Mouse (Mus musculus): Measurements from ENCODE around the gene Grm1. TPM values are rescaled to one million over a fixed set of nuclear protein-coding genes. Genes with fewer than 3 reads are reported as not detected.

Gene Grm1
- polyA plus RNA-seq, 1 experiment from 2014 or later = 0.08 TPM

GRCm38 (mm10) chr10:10944003-10944402 is 138.2 kb downstream of the Grm1 start:
- Histone ChIP-seq H3K4me1 (no peaks in the 10 kb centered on the region), H3K36me3 (no peaks in the 10 kb centered on the region), H3K9me3 (no peaks in the 10 kb centered on the region), H3K4me3 (no peak overlapping the region), H3K27ac (no peak overlapping the region), H3K27me3 (ENCODE audit: insufficient read depth, poor library complexity, severe bottlenecking) (no peaks in the 10 kb centered on the region)
- no peak for DNase-seq (ENCODE audit: low spot score)
- WGBS = 76% methylated on average over 2 of the region's 2 CpGs

DNA sequence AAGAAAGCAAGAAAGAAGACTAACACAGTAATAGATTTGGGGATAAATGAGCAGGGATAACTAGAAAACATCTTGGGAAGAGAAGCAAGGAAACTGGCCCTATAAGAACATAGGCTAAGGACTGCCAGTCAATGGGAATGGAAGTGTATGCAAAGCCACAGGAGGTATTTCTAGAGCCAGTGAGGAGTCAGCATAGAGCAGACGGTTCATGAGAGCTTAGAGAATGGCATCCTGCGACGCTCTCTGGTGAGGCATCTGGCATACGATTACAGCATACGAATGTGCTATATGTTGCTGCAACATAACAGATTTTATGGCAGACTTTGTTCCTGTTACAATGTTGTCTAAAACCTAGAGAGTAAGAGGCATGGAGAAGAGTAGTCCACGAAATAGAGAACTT is 139.9 kb downstream of the Grm1 start:
- no peak overlapping the region for H3K4me3 ChIP-seq
- no peak overlapping the region for H3K27ac ChIP-seq
- H3K4me1 ChIP-seq = 0 out of 2 replicates have a peak, but pooled peaks cover 5% of the 10 kb centered on the region
- no peaks in the 10 kb centered on the region for H3K36me3 ChIP-seq
- H3K27me3 ChIP-seq (ENCODE audit: insufficient read depth, poor library complexity, severe bottlenecking) = no peaks in the 10 kb centered on the region
- DNase-seq (ENCODE audit: low spot score) = no peak
- no peaks in the 10 kb centered on the region for H3K9me3 ChIP-seq
- 77% methylated on average over 6 of the region's 6 CpGs for WGBS

GRCm38 (mm10) chr10:10935806-10936205 is 146.3 kb downstream of the Grm1 start:
- DNase-seq (ENCODE audit: low spot score) = no peak
- 62% methylated on average over 3 of the region's 3 CpGs for WGBS
- Histone ChIP-seq H3K27ac (no peak overlapping the region), H3K4me1 (0 out of 2 replicates have a peak, but pooled peaks cover 5% of the 10 kb centered on the region), H3K9me3 (no peaks in the 10 kb centered on the region), H3K4me3 (no peak overlapping the region), H3K36me3 (no peaks in the 10 kb centered on the region), H3K27me3 (ENCODE audit: insufficient read depth, poor library complexity, severe bottlenecking) (no peaks in the 10 kb centered on the region)

DNA sequence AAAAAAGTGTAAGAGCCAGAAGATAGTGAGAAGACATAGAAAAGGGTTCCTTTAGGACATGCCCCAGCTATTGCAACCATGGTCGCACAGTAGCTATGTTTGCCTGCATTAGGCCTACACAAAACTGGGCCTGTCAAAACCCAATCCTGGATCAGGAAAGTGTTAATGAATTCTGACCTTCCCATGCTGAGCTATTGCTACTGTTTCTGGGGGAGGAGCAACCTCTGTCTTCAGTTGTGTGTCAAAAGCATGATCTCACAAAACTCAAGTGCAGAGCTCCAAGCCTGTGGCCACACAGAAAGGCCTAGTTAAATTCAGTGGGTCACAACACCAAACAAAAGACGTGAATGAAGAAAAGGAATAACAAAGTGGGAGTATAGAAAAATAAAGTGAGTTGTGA is 152.5 kb downstream of the Grm1 start:
- Histone ChIP-seq H3K36me3 (no peaks in the 10 kb centered on the region), H3K27me3 (ENCODE audit: insufficient read depth, poor library complexity, severe bottlenecking) (no peaks in the 10 kb centered on the region), H3K27ac (no peak overlapping the region), H3K4me3 (no peak overlapping the region), H3K9me3 (no peaks in the 10 kb centered on the region), H3K4me1 (no peaks in the 10 kb centered on the region)
- no peak for DNase-seq (ENCODE audit: low spot score)
- 76% methylated on average over 2 of the region's 2 CpGs for WGBS

- Histone ChIP-seq H3K4me1 (no peaks in the 10 kb centered on the region), H3K9me3 (no peaks in the 10 kb centered on the region), H3K4me3 (no peak overlapping the region), H3K27me3 (ENCODE audit: insufficient read depth, poor library complexity, severe bottlenecking) (no peaks in the 10 kb centered on the region), H3K27ac (no peak overlapping the region), H3K36me3 (no peaks in the 10 kb centered on the region)
- no peak for DNase-seq (ENCODE audit: low spot score)
- 87% methylated on average over 5 of the region's 5 CpGs for WGBS
These were observed 153.3 kb downstream of the Grm1 start for GRCm38 (mm10) chr10:10928798-10929366.

GRCm38 (mm10) chr10:10917857-10918399 is 164.2 kb downstream of the Grm1 start:
- Histone ChIP-seq H3K27me3 (ENCODE audit: insufficient read depth, poor library complexity, severe bottlenecking) (no peaks in the 10 kb centered on the region), H3K4me1 (no peaks in the 10 kb centered on the region), H3K4me3 (no peak overlapping the region), H3K9me3 (no peaks in the 10 kb centered on the region), H3K27ac (no peak overlapping the region), H3K36me3 (no peaks in the 10 kb centered on the region)
- 72% methylated on average over 7 of the region's 7 CpGs for WGBS
- DNase-seq (ENCODE audit: low spot score) = no peak

- Histone ChIP-seq H3K9me3 (no peaks in the 10 kb centered on the region), H3K27me3 (ENCODE audit: insufficient read depth, poor library complexity, severe bottlenecking) (no peaks in the 10 kb centered on the region), H3K36me3 (no peaks in the 10 kb centered on the region), H3K4me3 (no peak overlapping the region), H3K4me1 (no peaks in the 10 kb centered on the region), H3K27ac (no peak overlapping the region)
- 77% methylated on average over 4 of the region's 4 CpGs for WGBS
- no peak for DNase-seq (ENCODE audit: low spot score)
These were observed 168.5 kb downstream of the Grm1 start for GRCm38 (mm10) chr10:10913621-10914020.

DNA sequence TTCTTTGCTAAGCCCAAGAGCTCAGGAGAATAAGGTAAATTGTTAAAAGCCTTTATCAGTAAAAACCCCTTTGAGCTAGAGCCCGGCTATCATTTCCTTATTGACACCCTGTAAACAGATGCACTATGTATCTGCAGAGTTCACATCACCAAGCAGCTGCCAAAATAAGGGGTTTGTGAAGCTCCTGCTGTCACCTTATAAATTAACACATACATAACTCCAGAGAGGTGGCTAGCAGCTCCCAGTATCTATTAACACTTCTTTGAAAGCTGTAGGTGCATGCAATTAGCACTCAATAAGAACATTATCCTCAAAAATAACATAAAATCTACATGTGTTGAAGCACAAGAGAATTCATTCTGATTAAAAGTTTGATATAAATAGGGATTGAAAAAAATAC is 191.9 kb downstream of the Grm1 start:
- H3K4me3 ChIP-seq = no peak overlapping the region
- no peak for DNase-seq (ENCODE audit: low spot score)
- no peaks in the 10 kb centered on the region for H3K4me1 ChIP-seq
- no peaks in the 10 kb centered on the region for H3K9me3 ChIP-seq
- H3K27ac ChIP-seq = no peak overlapping the region
- 39% methylated on average over 1 of the region's 1 CpGs for WGBS
- H3K27me3 ChIP-seq (ENCODE audit: insufficient read depth, poor library complexity, severe bottlenecking) = no peaks in the 10 kb centered on the region
- H3K36me3 ChIP-seq = no peaks in the 10 kb centered on the region

- H3K4me1 ChIP-seq = no peaks in the 10 kb centered on the region
- H3K27ac ChIP-seq = no peak overlapping the region
- H3K9me3 ChIP-seq = no peaks in the 10 kb centered on the region
- no peak overlapping the region for H3K4me3 ChIP-seq
- no peaks in the 10 kb centered on the region for H3K36me3 ChIP-seq
- DNase-seq (ENCODE audit: low spot score) = no peak
- WGBS = 75% methylated on average over 9 of the region's 9 CpGs
- no peaks in the 10 kb centered on the region for H3K27me3 ChIP-seq (ENCODE audit: insufficient read depth, poor library complexity, severe bottlenecking)
These were observed 193.6 kb downstream of the Grm1 start for GRCm38 (mm10) chr10:10888521-10888920.

GRCm38 (mm10) chr10:10884992-10885391 is 197.2 kb downstream of the Grm1 start:
- no peaks in the 10 kb centered on the region for H3K9me3 ChIP-seq
- no peak overlapping the region for H3K4me3 ChIP-seq
- no peak overlapping the region for H3K27ac ChIP-seq
- no peaks in the 10 kb centered on the region for H3K4me1 ChIP-seq
- DNase-seq (ENCODE audit: low spot score) = no peak
- 25% methylated on average over 2 of the region's 2 CpGs for WGBS
- H3K36me3 ChIP-seq = no peaks in the 10 kb centered on the region
- no peaks in the 10 kb centered on the region for H3K27me3 ChIP-seq (ENCODE audit: insufficient read depth, poor library complexity, severe bottlenecking)

DNA sequence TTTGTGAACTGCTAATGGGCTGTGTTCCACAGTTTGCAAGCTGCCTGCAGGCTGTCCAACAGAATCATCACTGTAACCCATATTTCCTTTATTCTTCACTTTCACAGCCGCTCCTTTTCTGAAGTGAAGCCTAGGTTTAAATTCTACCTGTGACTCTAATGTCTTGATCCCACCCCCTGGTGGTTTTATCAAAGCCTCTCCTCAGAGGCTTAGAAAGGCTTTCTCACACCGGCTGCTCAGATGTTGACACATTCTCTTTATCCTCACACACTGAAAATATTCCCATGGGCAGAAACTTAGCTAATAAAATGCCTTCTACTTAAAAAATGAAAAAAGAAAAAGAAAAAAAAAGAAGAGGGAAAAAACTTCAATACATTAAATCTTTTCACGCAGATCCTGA is 210.0 kb downstream of the Grm1 start:
- 35% methylated on average over 3 of the region's 3 CpGs for WGBS
- no peak for DNase-seq (ENCODE audit: low spot score)
- Histone ChIP-seq H3K36me3 (no peaks in the 10 kb centered on the region), H3K4me3 (no peak overlapping the region), H3K9me3 (no peaks in the 10 kb centered on the region), H3K4me1 (no peaks in the 10 kb centered on the region), H3K27ac (no peak overlapping the region), H3K27me3 (ENCODE audit: insufficient read depth, poor library complexity, severe bottlenecking) (no peaks in the 10 kb centered on the region)

DNA sequence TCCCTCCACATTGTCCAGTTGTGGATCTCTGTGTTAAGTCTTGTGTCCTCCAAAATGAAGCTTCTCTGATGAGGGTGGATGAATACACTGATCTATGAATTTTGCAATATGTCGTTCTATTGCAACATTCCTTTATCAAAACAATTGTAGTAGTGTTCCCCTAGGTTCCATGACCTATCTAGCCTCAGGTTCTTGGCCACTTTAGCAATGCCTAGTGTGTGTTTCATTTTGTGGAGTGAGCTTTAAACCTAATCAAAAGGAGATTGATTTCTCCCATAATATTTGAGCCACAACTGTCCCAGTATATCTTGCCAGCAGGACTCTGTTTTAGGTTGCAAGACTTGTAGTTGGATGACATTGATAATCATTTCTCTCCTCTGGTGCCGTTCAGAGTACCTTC is 211.9 kb downstream of the Grm1 start:
- no peaks in the 10 kb centered on the region for H3K27me3 ChIP-seq (ENCODE audit: insufficient read depth, poor library complexity, severe bottlenecking)
- WGBS = 72% methylated on average over 2 of the region's 2 CpGs
- no peak overlapping the region for H3K27ac ChIP-seq
- no peaks in the 10 kb centered on the region for H3K9me3 ChIP-seq
- DNase-seq (ENCODE audit: low spot score) = no peak
- no peaks in the 10 kb centered on the region for H3K4me1 ChIP-seq
- H3K4me3 ChIP-seq = no peak overlapping the region
- no peaks in the 10 kb centered on the region for H3K36me3 ChIP-seq

- H3K27ac ChIP-seq = no peak overlapping the region
- H3K27me3 ChIP-seq (ENCODE audit: insufficient read depth, poor library complexity, severe bottlenecking) = no peaks in the 10 kb centered on the region
- no peaks in the 10 kb centered on the region for H3K36me3 ChIP-seq
- WGBS = 80% methylated on average over 2 of the region's 2 CpGs
- no peaks in the 10 kb centered on the region for H3K9me3 ChIP-seq
- DNase-seq (ENCODE audit: low spot score) = no peak
- H3K4me1 ChIP-seq = no peaks in the 10 kb centered on the region
- no peak overlapping the region for H3K4me3 ChIP-seq
These were observed 215.9 kb downstream of the Grm1 start for GRCm38 (mm10) chr10:10866278-10866677.

DNA sequence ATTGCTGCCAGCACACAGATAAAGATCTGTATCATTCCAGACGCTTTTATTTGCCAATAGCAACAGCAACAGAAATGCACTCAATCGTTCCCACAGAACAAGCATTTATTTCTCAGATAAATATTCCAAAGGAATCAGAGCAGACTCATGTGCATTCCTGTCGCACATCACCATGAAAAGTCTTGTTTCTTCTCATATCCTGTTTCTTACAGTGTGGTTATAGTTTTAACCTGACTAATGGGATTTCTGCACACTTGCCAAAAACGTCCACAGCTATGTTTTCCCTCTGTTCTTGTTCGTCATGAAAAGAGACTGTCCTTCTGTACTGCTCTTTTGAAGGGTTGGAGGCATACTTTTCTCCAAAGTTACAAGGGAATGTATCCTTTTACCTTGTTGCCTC is 217.4 kb downstream of the Grm1 start:
- no peaks in the 10 kb centered on the region for H3K36me3 ChIP-seq
- no peaks in the 10 kb centered on the region for H3K4me1 ChIP-seq
- H3K27me3 ChIP-seq (ENCODE audit: insufficient read depth, poor library complexity, severe bottlenecking) = no peaks in the 10 kb centered on the region
- no peak for DNase-seq (ENCODE audit: low spot score)
- no peak overlapping the region for H3K4me3 ChIP-seq
- H3K9me3 ChIP-seq = no peaks in the 10 kb centered on the region
- WGBS = 68% methylated on average over 5 of the region's 5 CpGs
- H3K27ac ChIP-seq = no peak overlapping the region

All from heart, embryonic 10.5 days (tissue).